Mouse (Mus musculus) left cerebral cortex, adult 18-20 months (tissue): ENCODE measurements at regions not wholly inside any gene's neighbourhood (a gene's known extent, or its start where the extent isn't known, plus 50 kb on each side); places are given as distances from the start of the nearest gene placed in this dataset.

ENCODE experiments used
- DNase-seq, 2 experiments: peaks; one replicate each; pipeline ENCODE4 v3.0.0; 2021 to 2022; ENCODE audit warnings: low spot score in 2 of 2, mixed read lengths in 1 of 2

GRCm38 (mm10) chr12:39073289-39074022 lies 294.3 kb downstream of the Etv1 start:
- no peak for DNase-seq

- no peak for DNase-seq
These were observed 307.1 kb downstream of the Etv1 start for GRCm38 (mm10) chr12:39086285-39086684.

GRCm38 (mm10) chr12:39094638-39095230 lies 315.6 kb downstream of the Etv1 start:
- no peak for DNase-seq

DNA sequence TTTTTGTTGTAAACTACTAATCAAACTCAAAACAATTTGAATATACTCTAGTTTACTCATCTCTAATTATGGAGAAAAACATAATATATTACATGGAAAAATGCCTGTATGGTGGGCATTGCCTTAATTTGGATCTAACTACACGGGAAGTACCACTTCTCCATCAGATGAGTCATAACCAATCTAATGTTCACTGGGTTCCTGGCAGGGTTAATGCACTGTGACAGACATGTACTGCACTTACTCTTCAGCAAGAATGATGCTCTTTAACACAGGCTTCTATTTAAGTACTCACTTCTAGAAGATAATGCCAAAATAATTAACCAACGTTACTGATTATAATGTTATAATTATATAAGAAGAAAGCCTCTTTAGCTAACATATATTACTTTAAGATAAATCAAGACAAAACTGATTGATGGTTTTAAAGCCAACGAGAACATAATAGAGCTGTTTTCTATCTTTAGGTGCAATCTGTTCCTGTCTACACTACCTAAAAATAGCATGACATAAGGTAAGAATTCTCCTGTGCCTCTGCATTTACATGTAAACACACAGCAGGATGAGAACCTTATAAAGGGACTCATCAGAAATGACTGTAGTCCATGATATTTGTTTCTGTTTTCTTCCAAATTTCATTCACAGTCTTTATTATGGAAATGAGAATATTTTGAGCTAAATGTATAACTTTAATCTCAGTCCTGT lies 344.4 kb downstream of the Etv1 start:
- DNase-seq: no peak

GRCm38 (mm10) chr12:39154689-39155088 lies 375.5 kb downstream of the Etv1 start:
- DNase-seq: no peak

DNA sequence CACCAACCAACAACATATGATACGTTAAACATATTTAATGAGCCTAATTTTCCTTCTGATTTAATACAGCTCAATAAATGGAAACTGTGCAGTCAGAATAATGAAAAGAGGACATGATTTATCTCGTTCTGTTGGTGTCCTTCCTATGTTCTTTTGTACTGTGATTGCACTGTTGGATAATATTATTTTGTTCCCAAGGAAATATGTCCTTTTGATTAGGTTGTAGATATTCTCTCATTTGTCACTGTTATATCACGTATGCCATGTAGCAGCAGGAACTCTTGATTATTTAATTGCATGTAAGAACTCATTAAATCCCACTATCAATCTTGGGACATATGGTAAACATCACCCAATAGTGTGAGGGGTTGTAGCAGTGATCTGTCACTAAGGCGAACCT lies 397.8 kb downstream of the Etv1 start:
- DNase-seq: no peak

DNA sequence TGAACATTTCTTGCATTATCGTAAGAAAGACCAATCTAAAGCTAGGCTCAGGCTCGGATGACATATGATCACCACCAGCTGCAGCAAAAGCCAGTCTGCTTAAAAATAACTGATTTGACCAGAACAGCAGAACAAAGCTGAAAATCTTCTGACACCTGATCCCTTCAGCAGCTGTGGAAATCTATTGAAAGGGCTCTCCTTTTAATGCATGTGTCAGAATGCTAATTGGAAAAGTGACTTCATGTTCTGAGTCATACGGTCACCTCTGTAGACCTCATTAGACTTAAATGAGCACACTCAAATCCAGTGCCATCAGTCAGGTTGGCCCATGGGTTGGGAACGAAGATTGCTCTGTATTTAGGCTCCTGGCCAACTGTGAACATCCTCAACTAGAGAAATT lies 444.9 kb downstream of the Etv1 start:
- DNase-seq: no peak

- DNase-seq: no peak
These were observed 477.4 kb downstream of the Etv1 start for GRCm38 (mm10) chr12:39256605-39257004.

DNA sequence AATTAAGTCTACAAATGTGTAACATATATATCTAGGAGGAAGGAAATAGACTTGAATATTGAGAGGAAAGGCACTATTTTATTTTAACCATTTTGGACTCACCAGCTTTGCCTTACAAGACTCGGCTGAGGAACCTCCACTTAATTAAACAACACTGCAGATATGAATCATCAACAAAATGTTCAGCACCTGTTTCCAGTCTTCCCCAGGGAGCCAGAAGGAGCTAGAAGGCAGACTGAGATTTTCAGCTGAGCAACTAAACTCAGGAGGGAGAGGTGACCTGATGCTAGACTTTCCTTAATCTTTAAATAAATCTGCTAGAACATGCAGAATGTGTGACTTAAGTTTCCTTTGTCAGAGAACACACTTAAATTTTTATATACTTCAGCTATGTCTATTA lies 478.4 kb downstream of the Etv1 start:
- no peak for DNase-seq

GRCm38 (mm10) chr12:39289676-39290075 lies 510.5 kb downstream of the Etv1 start:
- DNase-seq: peak; percentile 6 to 7

DNA sequence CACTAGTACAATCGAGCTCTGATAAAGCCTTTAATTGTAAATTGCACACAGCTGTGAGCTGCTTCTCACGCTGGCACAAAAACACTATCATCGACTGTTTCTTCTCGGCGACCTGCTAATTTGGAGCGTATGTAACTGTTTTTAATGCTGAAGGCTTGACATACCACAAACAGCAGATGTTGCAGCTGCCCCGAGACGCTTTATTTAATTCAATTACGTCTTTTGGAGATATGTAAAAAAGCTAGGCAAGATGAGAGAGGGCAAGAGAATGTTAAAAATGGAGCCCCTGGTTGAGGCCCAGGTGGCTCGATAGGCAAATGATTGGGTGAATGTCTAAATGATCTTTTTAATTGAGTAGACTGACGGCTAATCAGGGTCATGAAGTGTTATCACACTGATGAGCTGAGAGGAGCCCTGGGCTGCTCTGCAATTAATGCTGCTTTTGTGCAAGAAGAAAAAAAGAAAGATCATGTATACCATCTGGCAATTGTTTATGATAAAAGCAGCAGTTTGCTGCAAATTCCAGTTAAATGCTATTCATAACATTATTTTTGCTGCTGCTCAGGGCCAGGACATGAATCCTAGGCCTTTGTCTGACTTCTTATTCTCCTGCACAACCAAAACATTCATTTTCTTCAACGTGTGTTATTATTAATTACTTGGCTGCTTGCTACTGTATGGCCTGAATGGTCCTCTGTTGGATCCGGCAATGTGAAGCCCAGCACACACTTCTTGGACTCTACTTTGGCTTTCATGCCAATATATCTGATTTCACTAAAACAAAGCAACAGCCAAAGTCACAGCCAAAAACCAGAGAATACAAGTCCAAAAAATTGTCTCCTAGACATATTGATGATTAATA lies 522.4 kb downstream of the Etv1 start:
- DNase-seq: no peak

DNA sequence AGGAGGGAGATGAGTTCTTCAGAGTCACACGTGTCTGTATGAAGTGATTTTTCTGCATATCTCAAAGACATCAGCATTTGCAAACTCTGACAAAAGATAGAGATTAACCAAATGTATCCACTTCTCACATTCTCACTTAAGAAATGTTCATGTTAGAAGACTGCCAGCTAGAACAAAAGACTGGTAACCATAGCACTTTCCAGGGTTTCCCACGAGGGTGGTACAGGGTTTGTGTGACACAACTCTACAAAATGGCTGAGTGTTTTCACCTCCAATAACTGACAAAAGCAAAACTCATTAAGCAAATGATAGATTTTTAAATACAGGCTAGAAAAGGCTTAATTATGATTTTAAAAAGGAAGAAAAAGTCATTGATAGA lies 523.0 kb downstream of the Etv1 start:
- DNase-seq: no peak

DNA sequence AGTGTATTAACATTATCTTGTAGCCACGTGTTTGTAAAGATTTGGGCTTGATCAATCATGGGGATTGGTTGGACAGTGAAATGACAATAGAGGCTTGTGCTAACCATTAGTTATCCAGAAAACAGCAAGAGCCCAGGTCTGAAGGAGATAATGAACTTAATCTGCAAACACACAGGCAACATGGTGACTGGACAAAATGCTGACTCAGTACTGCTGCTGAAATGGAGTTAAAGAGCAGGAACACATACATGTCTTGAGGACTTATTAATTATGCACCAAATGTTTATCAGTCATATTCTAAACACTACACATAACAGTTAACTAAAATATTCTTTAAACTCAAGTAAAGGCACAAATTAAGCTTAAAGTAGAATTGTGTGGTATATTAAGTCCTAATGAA lies 528.6 kb downstream of the Etv1 start:
- DNase-seq: no peak

DNA sequence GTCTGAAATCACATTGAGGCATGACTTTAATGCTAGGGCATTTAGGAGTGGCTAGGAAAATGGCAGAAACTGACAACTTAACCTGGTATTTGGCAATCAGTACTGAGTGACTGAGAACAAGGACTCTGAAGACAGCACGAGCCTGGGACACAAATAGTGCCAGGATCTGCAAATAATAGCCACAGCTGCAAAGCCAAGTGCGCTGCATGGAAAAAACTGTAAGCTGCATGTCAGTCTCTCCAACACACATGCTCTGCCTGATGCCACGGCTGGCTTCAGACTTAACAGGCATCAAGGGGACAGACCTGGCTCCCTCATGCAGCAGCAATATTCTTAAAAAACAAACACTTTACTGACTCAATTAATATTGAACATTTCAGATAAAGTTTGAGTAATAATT lies 530.7 kb downstream of the Etv1 start:
- no peak for DNase-seq

- DNase-seq: no peak
These were observed 538.0 kb downstream of the Etv1 start for GRCm38 (mm10) chr12:39317229-39317628.

GRCm38 (mm10) chr12:39321453-39321852 lies 542.3 kb downstream of the Etv1 start:
- no peak for DNase-seq

DNA sequence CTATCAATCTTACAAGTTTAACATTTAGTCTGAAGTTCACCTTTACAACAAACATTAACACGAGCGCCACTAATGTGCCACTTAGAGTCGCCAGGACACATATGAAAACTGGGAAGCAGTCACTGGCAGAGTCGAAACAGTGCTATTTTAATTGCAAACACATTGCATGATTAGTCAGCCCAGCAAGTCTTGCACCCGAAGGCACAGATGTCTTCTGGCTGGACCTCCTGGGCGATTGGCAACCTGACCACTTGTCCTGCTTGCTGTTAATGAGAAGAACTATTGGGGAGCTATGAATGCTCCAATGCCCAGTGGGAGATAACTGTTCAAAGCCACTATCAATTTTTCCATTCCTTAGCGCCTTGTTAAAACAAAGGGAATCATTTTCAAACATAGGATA lies 547.0 kb downstream of the Etv1 start:
- no peak for DNase-seq

DNA sequence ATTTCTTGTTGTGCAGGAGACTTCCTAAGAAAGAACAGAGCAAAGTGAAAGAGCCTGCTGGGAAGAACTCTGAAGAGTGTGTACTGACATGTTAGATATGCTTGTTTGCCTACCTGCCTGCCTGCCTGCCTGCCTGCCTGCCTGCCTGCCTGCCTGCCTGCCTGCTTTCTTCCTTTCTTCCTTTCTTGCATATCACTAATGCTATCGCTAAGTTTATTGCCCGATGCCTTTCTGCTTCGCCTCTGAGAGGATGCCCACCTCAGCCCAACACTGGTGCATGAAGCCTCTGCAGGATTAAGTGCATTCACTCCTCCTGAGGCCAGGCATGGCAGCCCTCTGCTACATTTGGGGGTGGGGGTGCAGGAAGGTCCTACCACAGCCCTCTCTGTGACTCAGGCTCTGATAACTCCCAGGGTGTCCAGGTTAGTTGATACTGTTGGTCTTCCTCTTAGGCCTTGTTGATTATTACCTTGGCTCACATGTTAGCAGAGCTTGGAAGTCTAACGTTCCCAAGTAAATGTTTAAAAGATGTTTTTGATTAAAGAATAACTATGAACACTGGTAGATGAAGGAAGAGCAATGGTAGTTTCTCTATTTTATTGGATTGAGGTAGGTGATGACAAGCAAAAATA lies 547.6 kb downstream of the Etv1 start:
- no peak for DNase-seq

DNA sequence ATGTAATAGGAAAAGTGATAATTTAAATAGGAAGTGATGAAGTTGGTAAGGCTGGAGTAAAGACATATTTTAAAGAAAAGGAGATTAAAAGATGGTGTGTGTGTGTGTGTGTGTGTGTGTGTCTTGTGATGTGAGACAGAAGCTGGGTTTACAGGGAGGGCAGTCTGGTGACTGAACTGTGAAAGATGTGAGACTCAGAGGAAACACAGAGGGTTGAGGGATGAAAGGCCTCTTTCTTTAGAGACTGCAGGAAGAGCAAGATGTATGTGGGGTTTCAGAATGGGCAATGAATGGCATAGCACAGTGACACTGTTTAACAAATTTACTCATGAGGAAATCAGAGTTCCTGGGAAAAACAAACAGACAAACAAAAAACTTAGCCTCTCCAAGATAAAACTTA lies 549.2 kb downstream of the Etv1 start:
- DNase-seq: no peak

GRCm38 (mm10) chr12:39339101-39339538 lies 559.9 kb downstream of the Etv1 start:
- DNase-seq: no peak

DNA sequence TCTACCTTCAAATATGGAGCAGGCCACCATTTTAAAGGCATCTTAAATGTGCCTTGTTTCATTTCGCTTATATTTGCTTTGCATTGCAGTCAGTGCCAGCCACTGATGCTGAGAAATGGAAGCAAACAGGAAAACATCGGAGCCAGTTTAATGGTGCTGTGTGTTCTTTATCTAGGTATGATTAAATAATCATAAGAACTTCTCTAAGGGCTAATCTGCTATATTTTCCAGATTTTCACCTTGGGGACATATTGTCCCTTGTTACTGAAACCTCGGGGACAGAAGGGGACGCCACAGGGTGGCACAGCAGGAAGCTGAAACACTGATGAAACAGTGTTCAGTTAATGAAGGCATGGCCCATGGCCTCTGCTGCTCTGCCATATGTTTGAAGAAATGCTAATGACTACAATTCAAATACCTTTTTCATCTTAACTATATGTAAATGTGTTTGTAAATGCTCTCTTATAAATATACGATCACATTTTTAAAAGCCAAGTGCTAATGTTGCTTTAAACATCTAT lies 562.6 kb downstream of the Etv1 start:
- DNase-seq: no peak
